Mouse (Mus musculus) midbrain, postnatal 0 days (tissue): Measurements from ENCODE around the gene Elfn2. TPM values are rescaled to one million over a fixed set of nuclear protein-coding genes. Genes with fewer than 3 reads are reported as not detected.
A peak's percentile ranks its signal among the peaks of the same experiment; 100 is the strongest.

Experiments
- ATAC-seq: fragments of 200-750 bp; cut with Nextera tagmentation; 2 replicates; pipeline ENCODE4 v1.8.0; 2017; ENCODE audit warnings: moderate number of reproducible peaks, mild to moderate bottlenecking, moderate TSS enrichment, moderate library complexity; ENCODE audit not compliant: low FRiP score
- DNase-seq: peaks from one replicate; pipeline ENCODE4 v3.0.0-alpha.2; 2015; ENCODE audit warnings: low spot score
- H3K27ac ChIP-seq: fragments of 300-500 bp; sonication (generic); 2 replicates; pipeline ENCODE4 v1.5.1; 2014; ENCODE audit warnings: low read depth, mild to moderate bottlenecking, low read length, mixed read lengths
- H3K27me3 ChIP-seq: fragments of 300-500 bp; sonication (generic); 2 replicates; pipeline ENCODE4 v1.6.1; 2014; ENCODE audit warnings: low read length, control low read depth, mixed read lengths; ENCODE audit not compliant: insufficient read depth
- H3K36me3 ChIP-seq: fragments of 300-500 bp; sonication (generic); 2 replicates; pipeline ENCODE4 v1.6.1; 2014; ENCODE audit warnings: low read length, control low read depth, mixed read lengths; ENCODE audit not compliant: insufficient read depth
- H3K4me1 ChIP-seq: fragments of 300-500 bp; sonication (generic); 2 replicates; pipeline ENCODE4 v1.6.1; 2014; ENCODE audit warnings: mild to moderate bottlenecking, control low read depth, antibody characterized with exemption, low read length, mixed read lengths; ENCODE audit not compliant: insufficient read depth
- H3K4me2 ChIP-seq: fragments of 300-500 bp; sonication (generic); 2 replicates; pipeline ENCODE4 v1.6.1; 2014; ENCODE audit warnings: low read depth, mild to moderate bottlenecking, low read length, mixed read lengths; ENCODE audit not compliant: poor library complexity, severe bottlenecking
- H3K4me3 ChIP-seq: fragments of 300-500 bp; sonication (generic); 2 replicates; pipeline ENCODE4 v1.5.1; 2014; ENCODE audit warnings: low read depth, mild to moderate bottlenecking, low read length, moderate library complexity
- H3K9ac ChIP-seq: fragments of 300-500 bp; sonication (generic); replicated peaks from 2 replicates; pipeline ENCODE4 v1.6.1; 2014; ENCODE audit warnings: mild to moderate bottlenecking, low read length, moderate library complexity, mixed read lengths; ENCODE audit not compliant: poor library complexity, severe bottlenecking
- H3K9me3 ChIP-seq: fragments of 300-500 bp; sonication (generic); 2 replicates; pipeline ENCODE4 v1.6.1; 2016; ENCODE audit warnings: low read length, control low read depth
- CTCF ChIP-seq: IDR thresholded peaks from 2 replicates; pipeline ENCODE4 v1.5.1; 2016; ENCODE audit warnings: antibody characterized with exemption, mild to moderate bottlenecking
- WGBS: fragments of 180-500 bp; shearing (Covaris S2); extraction: QIAGEN DNeasy Blood & Tissue Kit; methylation state at CpG from one replicate; pipeline ENCODE4 v1.1.7; 2014; 5-methylcytosine and 5-hydroxymethylcytosine counted together
- polyA plus RNA-seq: library from polyadenylated mRNA; unstranded; fragments of >200 nt; fragmentation: Nextera tagmentation; extraction: Ambion mirVana; gene quantifications from 2 replicates; pipeline ENCODE4 v1.2.1, GENCODE M21; 2015
- total RNA-seq: library from RNA; depleted of rRNA; stranded (reverse); fragments of >200 nt; gene quantifications from 2 replicates; pipeline ENCODE4 v1.2.3, GENCODE M21; 2014; rRNA removed

Elfn2 gene
- total RNA-seq: 44.6 and 52.1 TPM in 2 replicates
- 10.2 and 10.7 TPM in 2 replicates for polyA plus RNA-seq

DNA sequence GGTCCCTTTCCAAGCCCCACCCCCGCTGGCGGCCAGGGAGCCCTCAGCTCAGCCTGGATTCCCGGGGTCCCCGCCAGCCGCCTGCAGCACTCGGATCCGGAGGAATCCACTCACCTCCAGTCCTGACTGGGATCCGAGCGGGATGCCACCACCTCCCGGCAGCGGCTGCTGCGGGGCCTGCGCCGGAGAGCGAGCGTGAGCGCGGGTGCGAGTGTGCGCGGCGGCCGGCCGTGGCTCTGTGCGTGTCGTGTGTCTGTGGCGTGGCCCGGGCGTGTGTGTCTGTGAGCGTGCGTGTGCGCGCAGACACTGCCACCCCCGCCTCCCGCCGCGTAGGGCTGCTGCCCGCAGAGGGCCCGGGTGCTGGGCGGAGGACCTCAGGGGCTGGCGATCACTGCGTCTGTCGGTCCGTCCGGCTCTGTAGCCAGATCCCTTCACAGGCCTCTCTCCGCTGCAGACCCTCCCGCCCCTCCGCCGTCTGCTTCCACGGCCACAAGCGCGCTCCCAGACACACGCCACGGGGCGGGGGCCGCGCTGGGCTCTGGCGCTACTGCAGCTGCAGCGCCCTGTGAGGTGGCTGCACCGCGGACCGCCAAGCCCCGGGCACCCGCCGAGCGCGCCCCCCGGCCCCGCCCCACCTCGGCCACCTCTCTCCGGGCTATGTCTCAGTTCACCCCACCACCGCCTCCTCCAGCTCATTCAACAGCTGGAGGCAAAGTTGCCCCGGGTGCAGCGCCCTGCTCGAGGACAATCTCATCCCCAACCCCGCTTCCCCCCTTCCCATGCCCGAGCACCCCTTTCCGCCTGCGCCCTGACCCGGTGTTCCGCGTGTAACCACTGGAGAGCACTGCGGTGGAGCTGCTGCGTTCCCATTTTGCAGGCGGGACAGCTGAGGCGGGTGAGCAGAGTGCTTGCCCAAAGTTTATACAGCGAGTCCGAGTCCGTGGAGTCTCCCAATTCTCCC lies at the start of gene Elfn2:
Gene Elfn2 (minus strand): TSS at position 482 of the 961 bp plus-strand sequence.
- DNase-seq (peak; percentile 54), ATAC-seq (peak; percentile 61; the same call in 1 of the 2 replicates)
- Histone ChIP-seq H3K9ac (peak within 1 kb of the TSS; percentile 79), H3K4me2 (peak within 1 kb of the TSS; percentile 86), H3K27me3 (peaks cover 7% of the 10 kb centered on the region; the same call in 1 of the 2 replicates), H3K4me3 (peak within 1 kb of the TSS; percentile 72), H3K4me1 (peaks cover 11% of the 10 kb centered on the region; the same call in 1 of the 2 replicates), H3K27ac (peak within 1 kb of the TSS; percentile 75), H3K36me3 (no peaks in the 10 kb centered on the region), H3K9me3 (no peaks in the 10 kb centered on the region)
- peak; percentile 43 for TF ChIP-seq CTCF
- WGBS: 3% methylated on average over 70 of the region's 89 CpGs

DNA sequence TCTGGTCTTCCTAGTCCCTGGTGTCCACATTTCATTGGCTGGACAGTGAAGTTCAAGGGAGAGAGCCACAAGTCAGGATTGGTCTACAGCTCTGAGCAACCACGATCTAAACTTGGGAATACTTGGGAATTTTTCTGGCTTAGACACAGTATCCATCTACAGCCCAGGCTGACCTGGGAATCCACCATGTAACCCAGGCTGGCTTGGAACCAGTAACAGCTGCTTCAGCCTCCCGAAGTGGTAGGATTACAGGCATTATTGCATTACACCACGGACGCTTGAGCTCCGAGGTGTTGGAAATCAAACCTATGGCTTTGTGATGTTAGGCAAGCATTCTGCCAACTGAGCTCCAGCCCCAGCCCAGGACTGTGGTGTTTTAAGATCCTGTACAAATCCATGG lies 45.1 kb upstream of the Elfn2 start:
- ATAC-seq: no peak
- Histone ChIP-seq H3K27ac (no peak overlapping the region), H3K36me3 (no peaks in the 10 kb centered on the region)

GRCm38 (mm10) chr15:78763210-78763609 lies 44.6 kb upstream of the Elfn2 start:
- no peaks in the 10 kb centered on the region for H3K4me1 ChIP-seq
- H3K9me3 ChIP-seq: no peaks in the 10 kb centered on the region
- no peak overlapping the region for H3K4me3 ChIP-seq
- H3K27ac ChIP-seq: no peak overlapping the region
- DNase-seq: peak; percentile 61
- WGBS: 23% methylated on average over 9 of the region's 10 CpGs
- no peaks in the 10 kb centered on the region for H3K36me3 ChIP-seq
- no peak overlapping the region for H3K4me2 ChIP-seq
- no peak for ATAC-seq
- no peak for TF ChIP-seq CTCF
- H3K27me3 ChIP-seq: no peaks in the 10 kb centered on the region
- H3K9ac ChIP-seq: no peak overlapping the region

More for the DNA sequence above, 45.1 kb upstream of the Elfn2 start:
- no peaks in the 10 kb centered on the region for H3K4me1 ChIP-seq
- WGBS: 77% methylated on average over 5 of the region's 5 CpGs
- H3K4me3 ChIP-seq: no peak overlapping the region
- H3K27me3 ChIP-seq: no peaks in the 10 kb centered on the region
- DNase-seq: no peak
- no peaks in the 10 kb centered on the region for H3K9me3 ChIP-seq
- H3K4me2 ChIP-seq: no peak overlapping the region
- no peak overlapping the region for H3K9ac ChIP-seq
- no peak for TF ChIP-seq CTCF

DNA sequence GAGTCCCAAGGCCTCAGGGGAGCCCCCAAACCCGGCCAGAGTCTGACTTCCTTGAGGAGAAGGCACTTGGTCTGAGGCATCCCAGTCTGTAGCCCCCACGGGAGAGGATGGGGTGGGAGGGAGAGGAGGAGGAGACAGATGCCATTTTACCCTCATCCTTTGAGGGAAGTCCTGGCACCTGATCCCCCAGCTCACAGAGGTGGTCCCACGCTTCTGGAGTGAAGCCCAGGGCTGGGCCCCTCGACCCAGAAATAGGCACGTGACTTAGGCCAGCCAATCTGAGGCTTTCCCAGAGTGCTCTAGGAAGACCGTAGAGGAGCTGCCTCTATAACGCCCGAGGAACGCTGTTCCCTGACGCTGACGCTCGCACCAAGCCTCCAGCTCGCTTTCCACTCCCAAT lies 42.5 kb upstream of the Elfn2 start:
- H3K9me3 ChIP-seq: no peaks in the 10 kb centered on the region
- H3K36me3 ChIP-seq: no peaks in the 10 kb centered on the region
- DNase-seq (no peak), ATAC-seq (no peak)
- no peak overlapping the region for H3K27ac ChIP-seq
- WGBS: 85% methylated on average over 13 of the region's 13 CpGs
- H3K4me1 ChIP-seq: no peaks in the 10 kb centered on the region
- no peak overlapping the region for H3K4me3 ChIP-seq
- H3K4me2 ChIP-seq: no peak overlapping the region
- no peaks in the 10 kb centered on the region for H3K27me3 ChIP-seq
- no peak overlapping the region for H3K9ac ChIP-seq
- no peak for TF ChIP-seq CTCF

DNA sequence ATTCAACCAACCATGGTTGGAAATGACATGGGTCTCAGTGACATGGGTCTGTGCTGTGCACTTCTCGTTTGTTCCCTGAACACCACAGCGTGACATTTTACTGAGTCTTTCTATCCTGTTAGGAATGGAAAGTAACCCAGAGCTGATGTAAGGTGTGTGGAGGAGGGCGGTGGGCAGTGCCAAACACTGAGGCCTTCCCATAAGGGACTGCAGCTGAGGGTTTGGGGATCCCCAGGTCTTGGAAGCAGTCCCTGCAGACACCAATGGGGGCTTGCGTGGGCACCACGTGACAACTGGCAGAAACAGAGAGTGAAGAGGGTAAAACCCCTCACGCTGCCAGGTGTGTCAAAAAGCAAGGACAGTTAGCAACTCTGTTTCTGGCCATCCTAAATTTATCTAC lies 39.6 kb upstream of the Elfn2 start:
- Histone ChIP-seq H3K9ac (no peak overlapping the region), H3K4me1 (no peaks in the 10 kb centered on the region), H3K36me3 (no peaks in the 10 kb centered on the region), H3K4me3 (no peak overlapping the region), H3K27ac (no peak overlapping the region), H3K9me3 (no peaks in the 10 kb centered on the region), H3K4me2 (no peak overlapping the region), H3K27me3 (no peaks in the 10 kb centered on the region; the same call in 1 of the 2 replicates)
- WGBS: 91% methylated on average over 6 of the region's 6 CpGs
- ATAC-seq (no peak), DNase-seq (no peak)
- no peak for TF ChIP-seq CTCF
